Mouse (Mus musculus): Measurements from ENCODE around the gene Olfr785. TPM values are rescaled to one million over a fixed set of nuclear protein-coding genes. Genes with fewer than 3 reads are reported as not detected.
"Not testable (repeated sequence)": the region's sequence is repeated elsewhere in the genome, so short reads cannot be mapped to it uniquely, and the experiment has no call there.

Olfr785 gene
- not detected in 2 replicates for total RNA-seq (2015; ENCODE audit: low replicate concordance)
- not detected in 2 replicates for total RNA-seq (2017; ENCODE audit: low replicate concordance)

- ATAC-seq (replicated peaks; ENCODE audit: low FRiP score, poor library complexity, severe bottlenecking), result no peak
Observed at GRCm38 (mm10) chr10:129405126-129405525, at the start of gene Olfr785. Olfr785 (plus strand) TSS chr10:129405426.

GRCm38 (mm10) chr10:129356496-129356895 is 48.7 kb upstream of the Olfr785 start:
- ATAC-seq (replicated peaks; ENCODE audit: low FRiP score, poor library complexity, severe bottlenecking), result not testable (repeated sequence)

- ATAC-seq (replicated peaks; ENCODE audit: low FRiP score, poor library complexity, severe bottlenecking), result no peak
Observed at GRCm38 (mm10) chr10:129357307-129357706, 47.9 kb upstream of the Olfr785 start.

GRCm38 (mm10) chr10:129374051-129374450 is 31.2 kb upstream of the Olfr785 start:
- ATAC-seq (replicated peaks; ENCODE audit: low FRiP score, poor library complexity, severe bottlenecking), result not testable (repeated sequence)

- ATAC-seq (replicated peaks; ENCODE audit: low FRiP score, poor library complexity, severe bottlenecking), result no peak
Observed at GRCm38 (mm10) chr10:129383783-129384182, 21.4 kb upstream of the Olfr785 start, which contains the start of gene Olfr784. Olfr784 (plus strand) TSS chr10:129384083.

- ATAC-seq (replicated peaks; ENCODE audit: low FRiP score, poor library complexity, severe bottlenecking), result no peak
Observed at GRCm38 (mm10) chr10:129400892-129401291, 4.3 kb upstream of the Olfr785 start.

- no peak for ATAC-seq (replicated peaks; ENCODE audit: low FRiP score, poor library complexity, severe bottlenecking)
Observed at GRCm38 (mm10) chr10:129427006-129427405, 21.8 kb downstream of the Olfr785 start, which contains the start of gene Olfr786. Olfr786 (plus strand) TSS chr10:129427306.

Other genes starting within 250 kb of the Olfr785 start
- gene Olfr771, start 240.7 kb upstream of the Olfr785 start, total RNA-seq (2015; ENCODE audit: low replicate concordance), result not detected in 2 replicates
- not detected in 2 replicates for gene Olfr771, start 240.7 kb upstream of the Olfr785 start, total RNA-seq (2017; ENCODE audit: low replicate concordance)
- gene Olfr772, start 227.5 kb upstream of the Olfr785 start, total RNA-seq (2015; ENCODE audit: low replicate concordance), result not detected in 2 replicates
- not detected in 2 replicates for gene Olfr772, start 227.5 kb upstream of the Olfr785 start, total RNA-seq (2017; ENCODE audit: low replicate concordance)
- gene Olfr773, start 218.0 kb upstream of the Olfr785 start, total RNA-seq (2015; ENCODE audit: low replicate concordance), result not detected in 2 replicates
- gene Olfr773, start 218.0 kb upstream of the Olfr785 start, total RNA-seq (2017; ENCODE audit: low replicate concordance), result not detected in 2 replicates
- not detected in 2 replicates for gene Olfr774, start 169.2 kb upstream of the Olfr785 start, total RNA-seq (2015; ENCODE audit: low replicate concordance)
- not detected in 2 replicates for gene Olfr774, start 169.2 kb upstream of the Olfr785 start, total RNA-seq (2017; ENCODE audit: low replicate concordance)
- not detected in 2 replicates for gene Olfr775, start 157.0 kb upstream of the Olfr785 start, total RNA-seq (2015; ENCODE audit: low replicate concordance)
- not detected in 2 replicates for gene Olfr775, start 157.0 kb upstream of the Olfr785 start, total RNA-seq (2017; ENCODE audit: low replicate concordance)
- not detected in 2 replicates for gene Olfr776, start 146.3 kb upstream of the Olfr785 start, total RNA-seq (2015; ENCODE audit: low replicate concordance)
- not detected in 2 replicates for gene Olfr776, start 146.3 kb upstream of the Olfr785 start, total RNA-seq (2017; ENCODE audit: low replicate concordance)
- gene Olfr777, start 133.9 kb upstream of the Olfr785 start, total RNA-seq (2015; ENCODE audit: low replicate concordance), result not detected in 2 replicates
- gene Olfr777, start 133.9 kb upstream of the Olfr785 start, total RNA-seq (2017; ENCODE audit: low replicate concordance), result 0.14 TPM in 1 of 2 replicates, not detected in the other
- not detected in 2 replicates for gene Olfr780, start 87.3 kb upstream of the Olfr785 start, total RNA-seq (2015; ENCODE audit: low replicate concordance)
- 0.42 TPM in 1 of 2 replicates, not detected in the other for gene Olfr780, start 87.3 kb upstream of the Olfr785 start, total RNA-seq (2017; ENCODE audit: low replicate concordance)
- not detected in 2 replicates for gene Olfr781, start 76.6 kb upstream of the Olfr785 start, total RNA-seq (2015; ENCODE audit: low replicate concordance)
- gene Olfr781, start 76.6 kb upstream of the Olfr785 start, total RNA-seq (2017; ENCODE audit: low replicate concordance), result not detected in 2 replicates
- not detected in 2 replicates for gene Olfr782, start 56.6 kb upstream of the Olfr785 start, total RNA-seq (2015; ENCODE audit: low replicate concordance)
- gene Olfr782, start 56.6 kb upstream of the Olfr785 start, total RNA-seq (2017; ENCODE audit: low replicate concordance), result not detected in 2 replicates
- 0.19 and 0.21 TPM in 2 replicates for gene Olfr784, start 21.3 kb upstream of the Olfr785 start, total RNA-seq (2015; ENCODE audit: low replicate concordance)
- 0.14 TPM in 1 of 2 replicates, not detected in the other for gene Olfr784, start 21.3 kb upstream of the Olfr785 start, total RNA-seq (2017; ENCODE audit: low replicate concordance)
- gene Olfr786, start 21.9 kb downstream of the Olfr785 start, total RNA-seq (2015; ENCODE audit: low replicate concordance), result not detected in 2 replicates
- gene Olfr786, start 21.9 kb downstream of the Olfr785 start, total RNA-seq (2017; ENCODE audit: low replicate concordance), result not detected in 2 replicates
- 0.77 TPM in 1 of 2 replicates, not detected in the other for gene Olfr787, start 56.4 kb downstream of the Olfr785 start, total RNA-seq (2015; ENCODE audit: low replicate concordance)
- not detected in 2 replicates for gene Olfr787, start 56.4 kb downstream of the Olfr785 start, total RNA-seq (2017; ENCODE audit: low replicate concordance)
- not detected in 2 replicates for gene Olfr788, start 65.6 kb downstream of the Olfr785 start, total RNA-seq (2015; ENCODE audit: low replicate concordance)
- not detected in 2 replicates for gene Olfr788, start 65.6 kb downstream of the Olfr785 start, total RNA-seq (2017; ENCODE audit: low replicate concordance)
- not detected in 2 replicates for gene Olfr789, start 79.3 kb downstream of the Olfr785 start, total RNA-seq (2015; ENCODE audit: low replicate concordance)
- gene Olfr789, start 79.3 kb downstream of the Olfr785 start, total RNA-seq (2017; ENCODE audit: low replicate concordance), result not detected in 2 replicates
- gene Olfr790, start 93.1 kb downstream of the Olfr785 start, total RNA-seq (2015; ENCODE audit: low replicate concordance), result not detected in 2 replicates
- gene Olfr790, start 93.1 kb downstream of the Olfr785 start, total RNA-seq (2017; ENCODE audit: low replicate concordance), result not detected in 2 replicates
- not detected in 2 replicates for gene Olfr791, start 116.4 kb downstream of the Olfr785 start, total RNA-seq (2015; ENCODE audit: low replicate concordance)
- gene Olfr791, start 116.4 kb downstream of the Olfr785 start, total RNA-seq (2017; ENCODE audit: low replicate concordance), result not detected in 2 replicates
- gene Olfr792, start 133.7 kb downstream of the Olfr785 start, total RNA-seq (2015; ENCODE audit: low replicate concordance), result not detected in 2 replicates
- not detected in 2 replicates for gene Olfr792, start 133.7 kb downstream of the Olfr785 start, total RNA-seq (2017; ENCODE audit: low replicate concordance)
- not detected in 2 replicates for gene Olfr794, start 162.2 kb downstream of the Olfr785 start, total RNA-seq (2015; ENCODE audit: low replicate concordance)
- gene Olfr794, start 162.2 kb downstream of the Olfr785 start, total RNA-seq (2017; ENCODE audit: low replicate concordance), result not detected in 2 replicates
- gene Olfr796, start 207.1 kb downstream of the Olfr785 start, total RNA-seq (2015; ENCODE audit: low replicate concordance), result not detected in 2 replicates
- not detected in 2 replicates for gene Olfr796, start 207.1 kb downstream of the Olfr785 start, total RNA-seq (2017; ENCODE audit: low replicate concordance)
- not detected in 2 replicates for gene Olfr798, start 222.5 kb downstream of the Olfr785 start, total RNA-seq (2015; ENCODE audit: low replicate concordance)
- not detected in 2 replicates for gene Olfr798, start 222.5 kb downstream of the Olfr785 start, total RNA-seq (2017; ENCODE audit: low replicate concordance)
- gene Olfr799, start 232.1 kb downstream of the Olfr785 start, total RNA-seq (2015; ENCODE audit: low replicate concordance), result not detected in 2 replicates
- gene Olfr799, start 232.1 kb downstream of the Olfr785 start, total RNA-seq (2017; ENCODE audit: low replicate concordance), result not detected in 2 replicates

Data from erythroblast, adult 5-6 weeks (primary cell).